Mouse (Mus musculus) megakaryocyte progenitor cell, adult 5-6 weeks (primary cell): Measurements from ENCODE around the gene Mgll. TPM values are rescaled to one million over a fixed set of nuclear protein-coding genes. Genes with fewer than 3 reads are reported as not detected.

ENCODE experiments used
- ATAC-seq: replicated peaks from 2 replicates; pipeline ENCODE4 v1.8.0; 2016; ENCODE audit warnings: mild to moderate bottlenecking, moderate TSS enrichment, inconsistent platforms; ENCODE audit not compliant: poor library complexity
- total RNA-seq, 2 experiments: library from RNA; stranded (forward) in 1 of 2; stranded (reverse) in 1 of 2; fragments of 157-497, 149-512 nt in 1 of 2; fragments of 200-1000 nt in 1 of 2; gene quantifications; 2 replicates each; pipeline versions ENCODE4 v1.2.3 to v1.2.4; 2015 to 2017

The Mgll gene
- total RNA-seq, 2 experiments from 2014 or later, result 1.6 to 1.9 TPM

DNA sequence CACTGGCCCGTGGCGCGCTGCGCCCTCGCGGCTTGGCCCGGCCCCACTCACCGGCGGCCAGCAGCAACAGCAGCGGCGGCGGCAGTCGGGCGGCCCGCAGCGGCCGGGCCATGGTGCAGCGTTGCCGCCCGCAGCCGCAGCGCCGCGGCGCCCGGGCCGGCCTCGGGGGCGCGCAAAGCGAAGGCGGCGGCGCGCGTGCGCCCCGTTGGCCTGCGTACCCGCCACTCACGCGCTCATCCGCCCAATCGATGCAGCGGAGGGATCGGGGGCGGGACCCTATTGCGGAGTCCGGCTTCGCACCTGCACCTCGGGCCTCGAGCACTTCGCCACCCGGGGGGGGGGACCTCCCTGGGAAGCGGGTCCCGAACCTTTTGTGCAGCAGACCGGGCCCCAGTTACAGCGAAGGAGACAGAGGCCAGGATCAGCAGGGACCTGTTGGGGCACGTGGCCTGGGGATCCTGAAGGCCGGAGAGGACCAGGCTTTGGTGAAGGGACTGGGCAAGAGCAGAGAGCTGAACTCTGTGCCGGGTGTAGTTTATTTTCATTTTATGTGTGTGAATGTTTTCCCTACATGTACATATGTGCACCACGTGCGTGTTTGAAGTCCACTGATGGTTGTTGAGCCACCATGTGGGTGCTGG lies 150.8 kb downstream of the Mgll start, which contains the start of gene Podxl2:
Podxl2 (minus strand) TSS at position 177 of the 641 bp plus-strand sequence.
- peak; percentile 73 for ATAC-seq

Other genes starting within 250 kb of the Mgll start
- 169 and 184 TPM in 2 replicates for gene Sec61a1, start 205.5 kb upstream of the Mgll start, total RNA-seq (2015)
- gene Sec61a1, start 205.5 kb upstream of the Mgll start, total RNA-seq (2017), result 140 and 153 TPM in 2 replicates
- 0.17 and 0.37 TPM in 2 replicates for gene Kbtbd12, start 86.5 kb upstream of the Mgll start, total RNA-seq (2015)
- 0.41 and 0.67 TPM in 2 replicates for gene Kbtbd12, start 86.5 kb upstream of the Mgll start, total RNA-seq (2017)
- gene Abtb1, start 117.6 kb downstream of the Mgll start, total RNA-seq (2015), result 7.8 and 9.5 TPM in 2 replicates
- 40.1 and 40.7 TPM in 2 replicates for gene Abtb1, start 117.6 kb downstream of the Mgll start, total RNA-seq (2017)
- gene Podxl2, start 150.6 kb downstream of the Mgll start, total RNA-seq (2015), result 0.15 TPM in 1 of 2 replicates, not detected in the other
- 0.41 and 0.92 TPM in 2 replicates for gene Podxl2, start 150.6 kb downstream of the Mgll start, total RNA-seq (2017)
- 103 and 107 TPM in 2 replicates for gene Mcm2, start 174.4 kb downstream of the Mgll start, total RNA-seq (2015)
- 150 and 151 TPM in 2 replicates for gene Mcm2, start 174.4 kb downstream of the Mgll start, total RNA-seq (2017)
- 24.3 and 26.1 TPM in 2 replicates for gene Tpra1, start 177.8 kb downstream of the Mgll start, total RNA-seq (2015)
- gene Tpra1, start 177.8 kb downstream of the Mgll start, total RNA-seq (2017), result 28.4 and 32.8 TPM in 2 replicates